Mouse (Mus musculus): Measurements from ENCODE around the gene Wnt3.

GRCm38 (mm10) chr11:103772505-103773386 is 1.2 kb upstream of the Wnt3 start:
- TF ChIP-seq CTCF (IDR thresholded peaks at IDR 0.05; ENCODE audit: insufficient read depth, low read length) (no peak), POLR2A (IDR thresholded peaks at IDR 0.05; ENCODE audit: borderline replicate concordance, extremely low read depth, low read depth, low read length) (no peak)

All from lung, adult 2 months (tissue).